In genomic region chr6:65615641-65616040, GRCm38 (mm10) we compare ENCODE assay signal across 20 mouse cellular contexts. TPM values are rescaled to one million over a fixed set of nuclear protein-coding genes. Genes with fewer than 3 reads are reported as not detected.
DNase-seq lines count a peak whose midpoint lies in the region; ATAC-seq and TF ChIP-seq lines count a peak whose summit lies in the region.
"Had no signal": no experiment of that assay in that cellular context is flagged by ENCODE, and none has a peak within 500 bp of the region (broad histone marks: within the 10 kb centered on the region; RNA-seq: fewer than 3 reads in every experiment).

No protein-coding gene starts in this region.

- H3K4me3 ChIP-seq in heart, postnatal 0 days (ENCODE audit: low read depth, low read length), result no peak overlapping the region
- H3K4me3 ChIP-seq in MEL (ENCODE audit: control insufficient read depth in 1 of 2, insufficient read depth in 1 of 2, low read depth in 2 of 2, low read length in 2 of 2), result no peak overlapping the region
- H3K4me3 ChIP-seq in thymus, adult 2 months (ENCODE audit: control insufficient read depth, insufficient read depth, low read length), result no peak overlapping the region
- H3K4me3 ChIP-seq: forebrain, embryonic 10.5 days; limb, embryonic 12.5 days; liver, embryonic 13.5 days; megakaryocyte, embryonic 14.5 days had no signal

- ATAC-seq in heart, postnatal 0 days (ENCODE audit: insufficient read depth, low read depth), result no peak
- ATAC-seq: hindbrain, postnatal 0 days; midbrain, embryonic 16.5 days had no signal

- TF ChIP-seq RAD21 in MEL (IDR thresholded peaks at IDR 0.05; ENCODE audit: low read depth, low read length), result peak; percentile 40

- H3K4me1 ChIP-seq in heart, postnatal 0 days (ENCODE audit: control insufficient read depth, insufficient read depth), result peaks cover 19% of the 10 kb centered on the region
- 0 out of 4 replicates have a peak, but pooled peaks cover 0 to 2% of the 10 kb centered on the region in 2 experiments for H3K4me1 ChIP-seq in MEL (ENCODE audit: control insufficient read depth in 1 of 2, insufficient read depth in 2 of 2, low read length in 2 of 2)
- no peaks in the 10 kb centered on the region for H3K4me1 ChIP-seq in thymus, adult 2 months (replicated peaks; ENCODE audit: control insufficient read depth, insufficient read depth, low read length)
- H3K4me1 ChIP-seq: forebrain, embryonic 10.5 days; limb, embryonic 12.5 days; liver, embryonic 13.5 days had no signal

- no peaks in the 10 kb centered on the region for H3K79me2 ChIP-seq in MEL (ENCODE audit: control insufficient read depth, insufficient read depth, low read length, poor library complexity)

- no peak for TF ChIP-seq EP300 in heart, postnatal 0 days (IDR thresholded peaks at IDR 0.05; ENCODE audit: low read depth)
- TF ChIP-seq EP300 in MEL (IDR thresholded peaks at IDR 0.05; ENCODE audit: low read depth in 1 of 2, low read length in 2 of 2), result no peak

- WGBS in heart, postnatal 0 days, result 61% methylated on average over 4 of the region's 4 CpGs
- 60% methylated on average over 4 of the region's 4 CpGs for WGBS in thymus, adult 2 months

- DNase-seq in heart, postnatal 0 days (ENCODE audit: low spot score), result no peak
- no peak for DNase-seq in heart, postnatal 10 days
- peak; percentile 55 for DNase-seq in 416B (ENCODE audit: low read depth)
- DNase-seq in MEL (ENCODE audit: low read depth, low spot score), result no peak
- peak; percentile 39 for DNase-seq in naive thymus-derived CD4-positive, alpha-beta T cell, adult 2 months (ENCODE audit: low read depth)
- DNase-seq in thymus, adult 2 months, result no peak
- no peak for DNase-seq in gastrocnemius, postnatal 10 days
- DNase-seq: adrenal gland, postnatal 36 days; cerebellum, adult 18-20 months; cerebellum, postnatal 25 days; heart, adult 11 months; kidney, adult 8-10 months; kidney, postnatal 4 days; liver, embryonic 13.5 days; thymus, postnatal 25 days had no signal

- no peak overlapping the region for H3K9ac ChIP-seq in heart, postnatal 0 days (replicated peaks; ENCODE audit: low read depth, low read length)
- no peak overlapping the region for H3K9ac ChIP-seq in MEL (ENCODE audit: control insufficient read depth, low read depth, low read length, poor library complexity, severe bottlenecking)
- H3K9ac ChIP-seq: limb, embryonic 12.5 days; liver, embryonic 13.5 days had no signal

- TF ChIP-seq POLR2A in MEL (IDR thresholded peaks at IDR 0.05; ENCODE audit: control insufficient read depth in 1 of 2, insufficient read depth in 1 of 2, low read depth in 1 of 2, low read length in 2 of 2, poor library complexity in 1 of 2), result no peak
- no peak for TF ChIP-seq POLR2A in thymus, adult 2 months (IDR thresholded peaks at IDR 0.05; ENCODE audit: control insufficient read depth, extremely low read depth, insufficient read depth, low read length, poor library complexity)

- H3K27me3 ChIP-seq in heart, postnatal 0 days (ENCODE audit: control insufficient read depth, insufficient read depth, low read length), result no peaks in the 10 kb centered on the region
- H3K27me3 ChIP-seq in MEL (ENCODE audit: control insufficient read depth in 1 of 2, insufficient read depth in 2 of 2, low read length in 2 of 2), result peaks cover 0 to 2% of the 10 kb centered on the region in 2 experiments; a peak in 1 of 4 replicates
- no peaks in the 10 kb centered on the region for H3K27me3 ChIP-seq in thymus, adult 2 months (ENCODE audit: control insufficient read depth, insufficient read depth, low read length)
- H3K27me3 ChIP-seq: limb, embryonic 12.5 days; liver, embryonic 13.5 days; megakaryocyte, embryonic 14.5 days had no signal

- intact Hi-C loops in heart, postnatal 10 days (cut with DNase I), result loop anchor here (5.0 kb wide), 1 partner anchor 103 kb away; no protein-coding TSS in a partner anchor

- H3K36me3 ChIP-seq in heart, postnatal 0 days (replicated peaks; ENCODE audit: control insufficient read depth, insufficient read depth, low read length), result no peaks in the 10 kb centered on the region
- H3K36me3 ChIP-seq in MEL (ENCODE audit: control insufficient read depth in 1 of 2, insufficient read depth in 2 of 2, low read length in 2 of 2), result no peaks in the 10 kb centered on the region; a peak in 1 of 4 replicates
- no peaks in the 10 kb centered on the region for H3K36me3 ChIP-seq in thymus, adult 2 months (ENCODE audit: control insufficient read depth, insufficient read depth, low read length)
- H3K36me3 ChIP-seq: forebrain, embryonic 10.5 days; limb, embryonic 12.5 days; liver, embryonic 13.5 days had no signal

- no peaks in the 10 kb centered on the region for H3K9me3 ChIP-seq in heart, postnatal 0 days (replicated peaks; ENCODE audit: control insufficient read depth, low read length)
- no peaks in the 10 kb centered on the region for H3K9me3 ChIP-seq in MEL (replicated peaks; ENCODE audit: insufficient read depth, low read length)
- H3K9me3 ChIP-seq: forebrain, embryonic 10.5 days; limb, embryonic 12.5 days; liver, embryonic 13.5 days; megakaryocyte, embryonic 14.5 days had no signal

- peak; percentile 27 for TF ChIP-seq CTCF in heart, postnatal 0 days (IDR thresholded peaks at IDR 0.05; ENCODE audit: low read depth)
- TF ChIP-seq CTCF in MEL (IDR thresholded peaks at IDR 0.05 in 2 of 3, conservative IDR thresholded peaks at IDR 0.05 in 1 of 3; ENCODE audit: control insufficient read depth in 1 of 3, insufficient read depth in 1 of 3, low read depth in 2 of 3, low read length in 3 of 3, poor library complexity in 1 of 3, severe bottlenecking in 1 of 3), result peak in 2 of 3 experiments; percentile 6 to 42; a peak in 2 of 6 replicates
- TF ChIP-seq CTCF in thymus, adult 2 months (IDR thresholded peaks at IDR 0.05; ENCODE audit: borderline replicate concordance, control insufficient read depth, extremely low read depth, insufficient read depth, low read length, poor library complexity), result no peak

- no peak overlapping the region for H3K4me2 ChIP-seq in heart, postnatal 0 days (ENCODE audit: low read depth, low read length)
- H3K4me2 ChIP-seq: limb, embryonic 12.5 days; liver, embryonic 13.5 days had no signal

- H3K27ac ChIP-seq in heart, postnatal 0 days (ENCODE audit: low read depth), result no peak overlapping the region
- no peak overlapping the region for H3K27ac ChIP-seq in MEL (ENCODE audit: control insufficient read depth, low read depth, low read length)
- no peak overlapping the region for H3K27ac ChIP-seq in thymus, adult 2 months (ENCODE audit: control insufficient read depth, insufficient read depth, low read length)
- H3K27ac ChIP-seq: forebrain, embryonic 10.5 days; hindbrain, postnatal 0 days; limb, embryonic 12.5 days; liver, embryonic 13.5 days had no signal

TF ChIP-seq in MEL, 35 proteins besides CTCF, POLR2A, EP300 and RAD21:
- peak; percentile 50 for TF ChIP-seq SMC3 (IDR thresholded peaks at IDR 0.05; ENCODE audit: low read depth, low read length)
- no peak for TF ChIP-seq RCOR1 (IDR thresholded peaks at IDR 0.05; ENCODE audit: low read depth, low read length)
- peak; percentile 26; the same call in 1 of the 2 replicates for TF ChIP-seq ZC3H11A (IDR thresholded peaks at IDR 0.05; ENCODE audit: low read depth, low read length)
- no peak for TF ChIP-seq NRF1 (IDR thresholded peaks at IDR 0.05; ENCODE audit: insufficient read depth, low read depth, low read length, poor library complexity, severe bottlenecking)
- TF ChIP-seq GATA1 (IDR thresholded peaks at IDR 0.05; ENCODE audit: low read depth, low read length), result no peak
- no peak for TF ChIP-seq POLR2AphosphoS2 (IDR thresholded peaks at IDR 0.05; ENCODE audit: low read length)
- no peak for TF ChIP-seq MAZ (IDR thresholded peaks at IDR 0.05; ENCODE audit: low read depth, low read length)
- TF ChIP-seq POLR2AphosphoS5 (IDR thresholded peaks at IDR 0.05; ENCODE audit: borderline replicate concordance, low read depth, low read length), result no peak
- TF ChIP-seq MYC (IDR thresholded peaks at IDR 0.05; ENCODE audit: low read depth, low read length), result no peak
TF ChIP-seq in MEL: peak in this region for 2.

RNA-seq across cellular contexts. Expression of gene Ndnf, which starts 55.7 kb away (rescaled TPM):
- total RNA-seq in heart, postnatal 0 days (2014; rRNA removed; ENCODE audit: low replicate concordance), result 4.2 and 33.5 TPM in 2 replicates
- 1.4 and 2.3 TPM in 2 replicates for polyA plus RNA-seq in heart, postnatal 0 days (2015; fragmentation: Nextera tagmentation; extraction: Ambion mirVana)
- total RNA-seq in heart, postnatal 10 days (2021), result 1 to 10 TPM; 2.9 to 3.2 TPM
- not detected in 2 replicates for total RNA-seq in MEL (2012; rRNA removed)
- not detected for polyA plus RNA-seq in MEL (2012; ENCODE audit: insufficient read depth in 1 of 2, insufficient read length in 2 of 2, low read depth in 1 of 2, low replicate concordance in 2 of 2, missing spikeins in 1 of 2)
- 0.57 and 0.97 TPM in 2 replicates for polyA plus RNA-seq in thymus, adult 2 months (2012; rRNA removed)
- 1 to 10 TPM; 1.2 to 1.6 TPM for total RNA-seq in gastrocnemius, postnatal 10 days (2021)

Comparison
In these comparisons a context has a peak if more than half of its experiments do, and no peak if none do; other contexts are left out.
1. DNase-seq: peak in 416B (single experiment) and naive thymus-derived CD4-positive, alpha-beta T cell, adult 2 months (single experiment); none in heart, postnatal 0 days (single experiment), heart, postnatal 10 days (0 of 2), MEL (single experiment), thymus, adult 2 months (single experiment) and gastrocnemius, postnatal 10 days (single experiment).